Mouse (Mus musculus) gastrocnemius, adult 8-10 months (tissue): ENCODE results near the gene Ubxn11. TPM values are rescaled to one million over a fixed set of nuclear protein-coding genes. Genes with fewer than 3 reads are reported as not detected.

Source experiments
- DNase-seq, 2 experiments: peaks; one replicate each; pipeline ENCODE4 v3.0.0; 2022; ENCODE audit warnings: low spot score in 2 of 2
- total RNA-seq, 4 experiments: library from RNA; stranded (reverse); gene quantifications; 2 replicates each; pipeline ENCODE4 v1.2.4; 2022

Gene Ubxn11
- 1 to 10 TPM; 1.0 to 2.3 (median 1.9) TPM for total RNA-seq

GRCm38 (mm10) chr4:134101979-134102741 is at the start of gene Ubxn11:
Gene Ubxn11 (plus strand): TSS chr4:134102570.
- peak; percentile 66 to 76 for DNase-seq

DNA sequence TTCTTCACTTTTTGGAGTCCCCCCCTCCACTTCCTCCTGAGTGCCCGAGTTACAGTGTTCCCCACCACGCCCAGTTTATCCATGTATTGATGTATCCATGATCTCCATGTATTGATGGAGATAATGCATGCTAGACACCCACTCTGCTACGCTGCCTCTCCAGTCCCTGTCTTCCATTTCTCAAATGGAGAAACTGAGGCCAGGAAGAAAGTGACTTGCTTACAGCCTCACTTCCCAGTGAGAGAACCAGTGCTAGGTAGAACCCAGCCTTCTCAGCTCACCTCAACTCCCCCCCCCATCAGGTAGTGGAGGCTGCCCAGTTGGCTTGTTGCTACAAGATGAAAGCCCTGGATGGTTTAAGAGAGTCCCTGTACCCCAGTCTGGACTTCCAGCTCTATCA is 48.8 kb upstream of the Ubxn11 start, which contains the start of gene Zfp683:
Gene Zfp683, plus strand, starts transcription at position 301 of the 400 bp plus-strand sequence.
- no peak for DNase-seq

DNA sequence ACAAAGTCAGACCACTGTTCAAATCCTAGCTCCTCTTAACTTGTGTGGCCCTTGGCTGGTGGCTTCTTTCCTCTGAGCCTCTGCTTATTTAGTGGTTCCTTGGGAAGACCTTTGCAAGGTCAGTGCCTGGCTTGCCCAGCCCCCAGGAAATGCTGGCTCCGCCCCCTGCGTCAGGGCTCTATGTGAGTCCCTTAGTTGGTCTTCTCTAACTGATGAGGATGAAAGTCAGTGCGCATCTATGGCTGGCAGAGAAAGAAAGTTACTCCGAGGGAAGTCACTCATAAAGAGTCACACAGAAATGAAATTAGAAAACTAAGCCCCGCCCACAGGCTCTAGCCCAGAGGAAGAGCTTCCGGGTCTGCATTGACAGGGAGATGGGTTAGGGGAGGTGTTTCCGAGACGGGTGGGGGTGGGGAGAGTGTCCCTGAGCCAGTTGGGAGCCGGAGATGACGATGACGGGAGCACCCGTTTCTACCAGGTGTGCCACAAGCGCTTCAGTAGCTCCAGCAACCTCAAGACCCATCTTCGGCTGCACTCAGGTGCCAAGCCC is 44.1 kb upstream of the Ubxn11 start:
- no peak for DNase-seq

GRCm38 (mm10) chr4:134058908-134059307 is 43.5 kb upstream of the Ubxn11 start:
- DNase-seq = no peak

DNA sequence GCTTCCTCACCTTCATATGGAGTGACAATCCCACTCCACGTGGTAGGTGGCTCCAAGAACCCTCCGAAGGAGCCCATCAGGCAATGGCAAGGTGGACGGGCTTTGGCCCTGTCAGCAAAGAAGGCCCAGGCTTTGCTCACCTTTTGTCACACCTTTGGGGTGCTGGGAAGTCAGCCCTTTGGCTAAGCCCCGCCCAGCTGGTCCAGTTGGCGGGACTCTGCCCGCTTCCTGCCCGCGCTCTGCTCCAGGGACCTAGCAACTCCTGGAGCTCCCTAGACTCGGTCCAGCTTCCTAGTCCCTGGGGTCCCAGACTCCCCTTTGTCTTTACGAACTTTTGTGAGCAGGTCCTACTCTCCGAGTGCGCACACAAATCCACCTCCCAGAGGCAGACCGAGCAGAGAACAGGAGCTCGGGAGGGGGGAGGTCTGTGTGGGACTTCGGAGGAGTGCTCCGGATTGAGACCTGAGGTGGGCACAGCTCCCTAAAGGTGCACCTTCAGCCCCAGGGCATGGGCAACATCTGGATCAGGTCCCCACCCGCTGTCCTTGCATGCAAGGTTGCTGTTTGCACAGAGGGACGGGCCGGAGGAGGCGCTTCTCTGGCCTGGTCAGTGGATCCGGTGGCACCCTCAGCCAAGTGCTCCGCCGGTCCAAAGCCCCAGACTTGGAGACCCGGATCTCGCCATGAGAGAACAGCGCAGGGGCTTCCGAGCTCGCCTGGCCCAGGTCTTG is 42.1 kb upstream of the Ubxn11 start, which contains the start of gene Crybg2:
Gene Crybg2, plus strand, starts transcription at position 681 of the 731 bp plus-strand sequence.
- no peak for DNase-seq

DNA sequence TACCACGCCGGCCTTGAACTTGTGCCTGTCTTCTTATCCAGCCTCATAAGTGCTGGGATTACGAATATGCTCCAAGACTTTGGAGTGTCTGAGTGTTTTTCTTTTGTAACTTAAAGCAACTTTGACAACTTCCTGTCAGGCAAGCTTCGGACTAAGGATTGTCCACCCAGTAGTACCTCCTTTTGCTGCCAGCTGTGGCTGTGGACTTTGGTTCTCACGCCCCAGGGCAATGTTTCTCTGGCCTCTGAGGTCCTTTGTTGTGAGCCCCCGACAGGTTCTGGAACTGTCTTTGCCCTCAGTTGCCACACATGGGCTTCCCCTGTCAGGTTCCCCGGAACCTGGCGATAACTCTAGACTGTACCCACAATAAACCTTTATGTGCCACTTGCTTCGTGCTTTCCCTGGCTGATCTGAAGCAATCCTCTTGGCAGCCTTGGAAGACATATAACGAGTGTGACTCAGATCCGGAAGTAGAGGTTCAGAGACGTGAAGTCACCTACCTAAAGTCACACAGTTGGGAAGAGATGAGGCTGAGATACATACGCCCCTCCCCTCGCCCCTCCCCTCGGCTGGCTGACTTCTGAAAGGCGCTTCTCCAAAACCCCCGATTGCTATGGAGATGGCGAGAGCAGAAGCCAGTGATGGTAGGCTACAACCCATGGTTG is 41.1 kb upstream of the Ubxn11 start:
- no peak for DNase-seq

GRCm38 (mm10) chr4:134061944-134062446 is 40.4 kb upstream of the Ubxn11 start:
- DNase-seq = no peak

DNA sequence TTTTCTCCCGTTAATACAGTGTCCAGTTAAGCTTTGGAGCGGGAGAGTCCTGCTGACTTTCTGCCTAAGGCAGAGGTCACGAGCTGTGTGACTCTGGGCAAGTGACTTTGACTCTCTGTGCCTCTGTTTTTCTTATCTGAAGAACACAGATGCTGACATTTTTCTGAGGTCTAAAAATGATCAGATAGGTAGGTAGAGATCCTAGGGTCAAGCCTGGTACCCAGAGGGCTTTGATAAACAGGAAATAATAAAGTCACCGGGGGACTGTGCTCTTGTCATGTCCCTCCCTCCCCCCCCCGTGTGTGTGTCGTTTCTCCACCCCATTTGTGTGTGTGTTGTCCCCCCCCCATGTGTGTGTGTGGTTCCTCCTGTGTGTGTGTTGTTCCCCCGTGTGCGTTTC is 39.8 kb upstream of the Ubxn11 start:
- no peak for DNase-seq

- no peak for DNase-seq
Measured at GRCm38 (mm10) chr4:134065431-134066004, 36.9 kb upstream of the Ubxn11 start.

- DNase-seq = no peak
Measured at GRCm38 (mm10) chr4:134067383-134067782, 35.0 kb upstream of the Ubxn11 start.

GRCm38 (mm10) chr4:134067833-134068544 is 34.4 kb upstream of the Ubxn11 start:
- no peak for DNase-seq

GRCm38 (mm10) chr4:134068793-134069580 is 33.4 kb upstream of the Ubxn11 start:
- no peak for DNase-seq

GRCm38 (mm10) chr4:134078694-134079093 is 23.7 kb upstream of the Ubxn11 start:
- DNase-seq = peak in 1 of 2 experiments; percentile 36

- no peak for DNase-seq
Measured at GRCm38 (mm10) chr4:134080674-134081073, 21.7 kb upstream of the Ubxn11 start.

DNA sequence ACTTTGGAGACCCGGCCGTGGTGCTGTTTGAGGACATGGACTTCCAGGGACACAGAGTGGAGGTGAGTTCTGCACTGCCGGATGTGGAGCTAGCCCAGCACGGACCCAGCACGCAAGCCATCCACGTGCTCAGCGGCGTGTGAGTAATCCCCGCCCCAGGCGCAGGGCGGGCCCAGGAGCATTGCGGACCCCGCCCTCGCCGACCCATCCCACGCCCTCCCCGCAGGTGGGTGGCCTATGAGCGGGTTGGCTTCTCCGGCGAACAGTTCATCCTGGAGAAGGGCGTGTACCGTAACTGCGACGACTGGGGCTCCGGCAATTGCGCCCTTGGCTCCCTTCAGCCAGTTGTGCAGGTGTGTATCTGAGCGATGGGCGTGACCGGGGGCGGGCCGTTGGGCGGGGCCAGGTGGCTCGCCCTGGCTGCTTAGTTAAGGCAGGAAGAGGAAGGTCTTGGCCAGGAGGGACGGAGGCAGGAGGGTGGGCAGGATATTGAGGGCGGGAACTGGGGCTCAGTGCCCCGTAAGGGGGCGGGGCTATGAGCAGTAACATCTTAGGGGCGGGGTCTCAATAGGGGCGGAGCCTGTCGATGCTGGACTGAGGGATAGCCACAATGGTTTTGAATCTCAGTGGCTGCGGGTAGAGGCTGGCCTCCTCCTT is 20.5 kb upstream of the Ubxn11 start:
- peak in 1 of 2 experiments; percentile 12 for DNase-seq

DNA sequence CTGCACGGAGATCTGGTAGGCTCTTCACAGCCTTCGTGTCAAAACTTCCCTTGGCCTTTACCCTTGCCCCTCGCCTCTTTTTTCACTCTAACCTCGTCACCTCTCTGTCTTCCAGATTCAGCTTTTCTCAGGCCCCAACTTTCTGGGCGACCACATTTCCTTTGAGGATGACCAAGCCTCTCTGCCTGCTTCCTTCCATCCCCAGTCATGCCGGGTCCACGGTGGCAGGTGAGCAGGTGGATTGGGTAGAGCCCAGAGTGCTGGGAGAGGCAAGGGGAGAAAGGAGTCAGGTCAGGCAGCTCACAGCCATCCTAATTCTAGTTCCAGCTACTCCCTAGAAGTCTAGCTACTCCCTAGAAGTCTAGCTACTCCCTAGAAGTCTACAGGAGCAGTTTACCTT is 19.9 kb upstream of the Ubxn11 start:
- no peak for DNase-seq

GRCm38 (mm10) chr4:134084999-134085398 is 17.4 kb upstream of the Ubxn11 start:
- DNase-seq = no peak

GRCm38 (mm10) chr4:134087412-134087811 is 15.0 kb upstream of the Ubxn11 start:
- no peak for DNase-seq

DNA sequence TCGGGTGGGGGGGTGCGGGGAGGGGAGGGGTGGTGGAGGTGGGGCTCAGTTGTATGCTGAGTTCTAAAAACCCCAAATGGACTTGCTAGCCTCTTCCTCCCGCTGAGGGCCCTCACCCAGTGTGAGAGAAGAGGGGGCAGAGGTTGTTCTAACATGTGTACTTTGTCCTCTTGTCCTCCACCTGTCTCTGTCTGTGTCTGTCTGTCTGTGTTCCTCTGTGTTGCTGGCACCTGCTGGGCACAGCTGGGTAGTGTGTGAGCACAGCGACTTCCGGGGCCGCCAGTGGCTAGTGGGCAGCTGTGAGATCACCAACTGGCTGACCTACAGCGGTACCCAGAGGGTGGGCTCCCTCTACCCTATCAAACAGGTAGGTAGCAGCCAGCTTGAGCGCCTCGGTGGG is 13.3 kb upstream of the Ubxn11 start:
- no peak for DNase-seq
